Mouse (Mus musculus): ENCODE measurements around the gene Palm2.

Palm2 gene

DNA sequence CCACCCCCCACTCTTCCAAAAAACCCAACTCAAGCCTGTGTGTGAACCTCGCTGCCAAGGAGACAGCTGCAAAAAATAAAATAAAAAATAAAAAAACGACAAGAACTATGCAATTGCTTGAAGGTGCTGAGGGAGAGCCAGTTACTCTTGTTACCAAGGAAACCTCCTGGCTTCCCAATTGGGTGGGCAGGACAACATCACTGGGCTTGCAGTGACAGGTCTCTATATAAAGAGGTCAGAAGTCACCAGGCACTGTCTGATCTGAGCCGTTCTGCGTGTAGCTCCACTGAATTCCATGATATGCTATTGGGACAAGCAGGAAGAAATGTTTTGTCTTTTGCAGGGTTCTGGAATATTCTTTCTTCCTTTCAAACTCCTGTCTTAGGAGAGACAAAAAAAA, 282.7 kb downstream of the Palm2 start:
- DNase-seq: no peak

DNA sequence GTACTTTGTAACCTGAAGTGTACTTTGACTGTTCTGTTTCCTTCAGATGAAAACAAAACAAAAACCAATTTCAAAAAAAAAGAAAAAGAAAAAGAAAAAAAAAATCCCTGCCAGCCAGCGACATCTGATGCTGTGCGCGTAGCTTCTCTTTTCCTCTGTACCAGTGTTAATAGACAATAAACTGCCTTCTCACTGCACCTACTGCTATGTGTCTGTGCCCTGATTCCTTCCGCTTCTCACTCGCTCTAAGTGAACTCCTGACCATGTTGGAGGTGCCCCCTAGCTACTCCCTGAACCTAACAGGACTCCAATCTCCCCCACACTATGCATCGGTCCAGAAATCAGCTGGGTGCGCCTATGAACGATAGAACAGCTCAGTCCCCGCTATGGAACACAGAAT, 283.3 kb downstream of the Palm2 start, which contains the start of gene Akap2:
Gene Akap2 (plus strand): TSS at position 304 of the 400 bp plus-strand sequence.
- DNase-seq: no peak

DNA sequence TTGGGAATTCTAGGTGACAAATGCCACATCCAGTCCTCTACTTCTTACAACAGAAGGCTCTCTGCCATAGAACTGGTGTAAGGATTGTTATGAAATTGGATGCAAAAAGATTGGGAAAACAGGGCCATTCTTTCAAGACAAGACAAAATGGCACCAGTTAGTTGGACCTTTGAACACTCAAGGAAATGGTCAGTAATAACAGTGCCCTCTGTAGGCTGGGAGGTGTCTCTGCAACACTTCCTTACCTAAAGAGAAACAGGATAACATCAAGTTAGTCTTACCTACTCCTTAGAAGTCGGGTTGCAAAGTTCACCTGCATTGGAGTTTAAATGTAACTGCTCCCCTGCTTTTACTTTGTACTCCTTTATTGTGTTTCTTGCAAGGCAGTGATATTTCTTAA, 285.3 kb downstream of the Palm2 start:
- no peak for DNase-seq

DNA sequence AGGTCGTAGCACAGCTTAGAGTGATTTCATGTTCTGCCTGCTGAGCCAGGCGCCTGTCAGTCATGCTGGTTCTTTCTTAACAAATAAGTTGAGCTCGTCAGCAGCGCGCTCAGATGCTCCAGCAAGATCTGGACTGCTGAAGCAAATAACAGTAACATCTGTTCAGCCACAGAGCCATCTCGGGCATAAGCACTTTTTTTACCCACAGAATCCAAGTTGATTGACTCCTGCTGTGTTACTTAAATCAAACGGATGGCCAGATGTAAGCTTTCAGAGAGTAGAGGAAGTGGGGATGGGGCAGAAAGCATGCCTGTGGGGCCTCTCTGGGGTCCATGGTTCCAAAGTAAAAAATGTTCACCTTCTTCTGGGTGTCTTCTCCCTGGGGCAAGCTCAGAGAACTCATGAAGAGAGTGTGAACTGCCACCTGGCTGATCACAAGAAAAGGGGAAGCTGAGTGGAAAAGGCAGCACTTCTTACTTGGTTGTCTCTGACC, 286.9 kb downstream of the Palm2 start:
- DNase-seq: no peak

DNA sequence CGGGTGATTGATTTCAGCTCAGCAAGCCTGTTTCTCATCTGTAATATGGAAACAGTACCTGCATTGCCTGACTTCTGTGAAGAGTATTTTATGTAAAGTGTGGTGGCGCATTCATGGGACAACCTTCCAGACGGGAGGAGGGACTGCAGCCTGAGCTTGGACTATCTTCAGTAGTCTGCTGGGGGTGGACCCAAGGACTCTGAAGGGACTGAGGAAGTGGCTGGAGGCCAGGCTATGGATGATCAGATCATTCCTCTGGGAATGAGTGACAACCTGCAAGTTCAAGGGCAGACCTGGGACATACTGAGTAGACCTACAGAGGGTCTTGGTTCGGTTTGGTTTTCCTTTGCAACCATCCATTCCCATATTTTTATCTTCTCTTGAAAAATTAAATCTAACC, 288.2 kb downstream of the Palm2 start:
- no peak for DNase-seq

DNA sequence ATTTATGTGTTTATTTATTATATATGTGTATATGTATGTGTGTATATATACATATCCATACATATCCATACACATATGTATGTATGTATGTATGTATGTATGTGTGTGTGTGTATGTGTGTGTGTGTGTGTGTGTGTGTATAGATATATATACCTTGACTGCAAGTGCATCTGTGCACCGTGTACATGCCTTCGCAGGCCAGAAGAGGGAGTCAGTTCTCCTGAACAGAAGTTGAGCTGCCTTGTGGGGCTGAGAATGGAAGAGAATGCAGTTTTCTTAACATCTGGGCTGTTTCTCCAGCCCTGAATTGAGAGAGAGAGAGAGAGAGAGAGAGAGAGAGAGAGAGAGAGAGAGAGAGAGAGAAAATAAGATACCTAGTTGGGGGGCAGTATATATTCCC, 289.6 kb downstream of the Palm2 start:
- DNase-seq: no peak

DNA sequence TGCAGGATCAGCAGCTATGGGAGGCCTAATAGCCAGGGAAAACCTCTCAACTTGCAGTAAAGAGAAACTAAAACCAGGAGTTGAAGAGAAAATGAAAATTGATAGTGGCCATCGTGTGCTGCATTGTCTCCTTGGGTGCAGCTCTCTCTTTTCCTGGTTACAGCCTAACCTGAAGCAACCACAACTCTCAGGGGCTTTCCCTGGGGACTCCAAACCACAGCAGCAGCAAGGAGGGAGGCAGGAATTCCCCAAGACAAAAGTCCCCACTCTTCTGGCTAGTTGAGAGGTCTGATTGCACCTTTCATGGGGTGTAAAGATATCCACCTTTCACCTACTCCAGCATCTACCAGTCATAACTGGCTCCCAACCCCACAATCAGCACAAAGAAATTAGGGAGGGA, 291.5 kb downstream of the Palm2 start:
- no peak for DNase-seq

DNA sequence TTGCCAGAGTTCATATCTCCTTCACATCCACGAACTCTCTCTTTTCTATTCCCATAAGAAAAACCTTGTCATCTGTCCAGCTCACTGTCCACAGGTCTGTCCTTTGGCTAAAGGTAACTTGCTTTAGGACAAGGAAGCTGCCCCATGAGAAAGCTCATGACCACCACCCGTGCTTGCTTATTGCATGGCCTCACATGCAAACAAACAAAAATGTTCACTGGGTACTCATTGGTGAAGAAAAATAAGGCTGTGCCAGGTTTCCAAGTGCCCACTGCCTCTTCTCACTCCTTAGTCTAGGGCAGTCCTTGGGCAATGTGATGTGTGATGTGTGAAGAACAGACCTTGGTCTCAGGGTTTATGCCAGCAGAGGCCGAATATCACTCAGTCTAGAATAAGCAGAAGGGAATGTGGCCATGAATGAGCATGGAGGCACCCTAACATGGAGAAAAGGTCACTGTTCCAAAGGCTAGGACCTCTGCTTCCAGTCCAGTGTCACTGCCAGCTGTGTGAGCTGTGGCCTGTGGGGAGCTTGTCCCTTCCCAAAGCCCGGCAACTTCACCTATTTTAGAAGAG, 294.6 kb downstream of the Palm2 start:
- no peak for DNase-seq

DNA sequence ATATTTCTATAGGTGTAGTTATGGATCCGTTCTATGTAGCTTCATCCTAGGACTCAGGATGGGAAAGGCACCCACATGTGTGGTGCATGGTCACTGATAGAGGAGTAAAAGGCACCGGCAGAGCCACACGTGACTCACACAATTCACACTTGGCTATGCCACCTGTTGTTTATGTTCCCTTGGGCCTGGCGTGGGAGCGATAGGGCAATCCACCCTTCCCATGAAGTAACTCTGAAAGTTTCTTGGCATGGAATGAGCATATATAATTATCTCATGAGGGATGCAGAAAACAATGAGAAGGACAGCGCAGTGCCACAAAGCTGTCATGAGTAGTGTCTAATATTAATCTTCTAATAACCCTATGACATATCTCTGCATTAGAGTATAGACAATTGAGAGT, 296.0 kb downstream of the Palm2 start:
- no peak for DNase-seq

DNA sequence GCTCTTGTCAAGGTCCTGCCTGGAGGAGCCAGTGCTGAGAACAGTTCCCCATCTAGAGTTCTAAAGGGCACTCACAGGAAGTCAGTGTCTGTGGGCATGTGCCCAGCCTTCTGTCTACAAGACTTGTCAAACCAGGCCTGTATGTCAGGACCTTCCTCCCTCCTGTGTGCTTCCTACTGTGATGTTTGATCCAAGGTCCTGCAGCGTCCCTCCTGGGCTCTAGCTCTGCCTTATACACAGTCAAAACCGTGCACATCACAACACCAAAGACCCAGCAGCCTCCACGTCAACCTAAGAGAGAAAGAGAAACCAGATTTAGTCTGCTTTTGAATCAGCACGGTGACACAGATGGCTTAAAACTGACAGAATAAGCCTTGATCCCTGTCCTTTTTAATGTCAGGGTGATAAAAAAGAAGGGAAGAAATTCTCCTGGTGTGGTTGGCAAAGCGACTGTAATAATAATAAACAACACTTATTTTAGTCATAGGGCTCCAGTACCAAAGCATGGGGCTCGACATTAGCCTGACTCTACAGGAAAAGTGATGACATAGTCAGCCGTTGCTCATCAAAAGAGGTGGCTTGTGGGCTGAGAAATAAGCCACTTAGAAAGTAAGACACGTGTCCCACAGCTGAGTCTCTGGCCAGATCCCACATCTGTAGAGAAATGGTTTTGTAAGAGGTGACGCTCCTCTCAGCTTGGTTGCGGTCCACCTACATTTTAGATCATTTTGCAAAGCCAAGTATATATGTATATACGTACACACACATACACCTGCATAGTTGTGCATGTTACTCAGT, 297.0 kb downstream of the Palm2 start:
- DNase-seq: no peak

DNA sequence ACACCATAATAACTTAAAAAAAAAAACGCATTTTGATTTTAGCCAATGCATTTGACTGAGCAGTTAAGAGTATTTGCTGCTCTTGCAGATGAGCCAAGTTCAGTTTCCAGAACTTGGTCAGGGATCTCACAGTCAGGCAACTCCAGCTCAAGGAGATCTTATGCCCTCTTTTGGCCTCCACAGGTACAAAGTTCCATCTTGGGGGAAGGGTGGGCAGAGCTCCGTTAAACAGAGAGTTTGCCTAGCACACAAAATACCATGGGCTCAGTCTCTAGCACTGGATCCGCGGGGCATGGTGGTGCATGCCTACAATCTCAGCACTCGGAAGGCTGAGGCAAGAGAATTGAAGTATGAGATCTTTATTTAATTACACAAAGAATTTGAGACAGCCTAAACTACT, 298.3 kb downstream of the Palm2 start:
- no peak for DNase-seq

DNA sequence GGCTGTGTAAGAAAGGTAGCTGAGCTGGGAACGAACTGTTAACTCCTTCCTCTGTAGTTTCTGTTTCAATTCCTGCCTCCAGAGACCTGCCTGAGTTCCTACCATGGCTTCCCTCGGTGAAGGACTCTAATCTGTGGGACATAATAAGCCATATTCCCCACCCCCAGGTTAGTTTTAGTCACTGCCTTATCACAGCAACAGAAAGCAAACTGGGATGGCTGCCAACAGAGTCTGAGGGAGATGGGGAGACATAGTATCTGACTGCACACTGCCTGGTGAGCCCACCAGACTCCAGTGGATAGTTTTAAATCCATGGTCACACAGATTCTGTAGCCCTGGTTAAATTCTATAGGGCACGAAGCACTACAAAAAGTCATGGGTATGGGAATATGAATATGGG, 299.4 kb downstream of the Palm2 start:
- DNase-seq: no peak

DNA sequence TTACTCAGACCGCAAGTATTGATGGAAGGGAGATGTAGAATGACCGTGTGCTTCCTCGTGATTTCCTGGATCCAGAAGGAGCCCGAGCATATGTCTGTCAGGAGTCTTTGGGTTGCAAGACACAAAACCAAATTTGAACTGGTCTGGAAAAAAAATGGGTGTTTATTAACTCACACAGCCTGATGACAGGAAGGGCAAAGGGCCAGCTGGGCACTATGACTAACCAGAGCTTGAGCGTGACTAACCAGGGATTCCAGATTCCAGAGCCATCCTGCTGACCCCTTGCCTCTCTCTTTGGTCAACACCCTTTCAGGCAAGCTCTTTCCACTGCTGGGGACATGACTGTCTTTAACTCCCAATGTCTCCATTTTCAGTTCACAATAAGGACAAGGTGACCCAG, 301.4 kb downstream of the Palm2 start:
- DNase-seq: no peak

DNA sequence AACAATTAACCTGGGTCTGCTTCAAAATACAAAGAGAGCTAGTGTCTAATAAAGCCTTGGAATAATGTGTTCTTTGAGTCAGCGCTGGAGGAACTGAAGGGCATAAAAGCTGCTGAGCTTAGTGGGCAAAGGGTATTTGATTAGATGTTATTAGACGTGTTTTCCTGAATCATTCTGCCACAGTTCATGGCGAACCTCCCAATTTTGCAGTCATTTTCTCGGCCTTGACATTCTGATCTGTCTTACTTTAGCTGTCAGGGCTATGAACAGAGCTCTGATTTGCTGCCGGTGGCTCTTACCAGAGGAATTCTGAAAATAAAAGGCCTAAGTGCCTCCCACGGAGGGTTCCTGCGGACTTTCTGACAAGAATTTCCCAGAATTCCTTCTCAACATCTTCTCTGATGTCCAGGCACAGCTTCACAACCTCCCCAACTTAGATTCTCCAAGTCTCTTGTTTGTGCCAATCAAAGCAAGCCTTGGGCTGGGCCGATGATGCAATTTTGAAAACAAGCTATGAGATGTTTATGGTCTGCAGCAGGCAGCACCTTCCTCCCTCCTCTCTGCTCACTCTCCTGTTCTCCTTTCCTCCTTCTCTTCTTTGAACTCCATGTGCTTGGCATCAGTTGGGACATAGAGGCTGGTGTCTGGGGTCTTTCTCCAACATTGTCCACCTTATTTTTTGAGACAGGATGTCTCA, 305.0 kb downstream of the Palm2 start:
- DNase-seq: no peak

DNA sequence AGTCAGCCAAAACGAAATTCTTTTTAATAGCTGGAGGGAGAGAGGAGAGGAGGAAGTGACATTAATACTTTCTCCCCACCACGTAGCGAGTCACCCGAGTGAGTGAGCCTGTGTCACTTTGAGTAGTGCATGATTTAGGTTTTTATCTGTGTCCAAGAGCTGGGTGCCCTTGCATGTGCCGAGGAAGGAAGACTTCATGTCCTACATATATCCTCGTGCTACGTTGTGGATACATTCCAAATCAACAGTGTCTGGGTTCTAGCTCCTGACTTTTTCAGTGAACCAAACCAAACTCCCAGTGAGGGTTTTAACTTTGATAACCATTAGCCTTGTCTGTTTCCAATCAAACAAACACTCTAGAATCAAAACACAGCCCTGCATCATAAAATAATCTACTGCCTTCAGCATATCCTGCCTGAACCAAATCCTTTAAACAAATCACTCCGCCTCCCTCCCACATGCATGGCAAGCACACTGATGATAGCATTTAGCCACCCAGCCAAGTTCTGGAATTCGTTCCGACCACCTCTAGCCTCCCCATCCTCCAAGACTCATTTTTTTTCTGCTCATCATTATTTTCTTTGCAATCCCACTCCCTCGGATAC, 309.4 kb downstream of the Palm2 start:
- DNase-seq: no peak

DNA sequence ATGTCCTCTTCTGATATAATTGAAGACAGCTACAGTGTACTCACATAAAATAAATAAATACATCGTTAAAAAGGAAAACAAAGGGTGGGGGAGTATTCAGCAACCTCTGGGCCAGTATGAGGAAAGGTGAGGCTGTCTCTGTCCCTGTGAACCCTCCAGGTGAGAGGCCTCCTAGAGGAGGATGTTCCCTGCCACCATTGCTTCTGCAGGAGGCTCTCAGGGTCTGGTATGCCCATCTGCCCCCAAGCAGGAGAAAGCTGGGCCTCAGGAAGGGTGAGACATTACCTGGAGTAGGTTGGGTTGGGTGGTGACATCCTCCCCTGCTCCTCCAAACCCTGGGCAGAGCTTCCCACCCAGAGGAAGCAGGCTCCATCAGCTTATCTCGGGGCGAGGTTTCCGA, 316.6 kb downstream of the Palm2 start:
- no peak for DNase-seq

DNA sequence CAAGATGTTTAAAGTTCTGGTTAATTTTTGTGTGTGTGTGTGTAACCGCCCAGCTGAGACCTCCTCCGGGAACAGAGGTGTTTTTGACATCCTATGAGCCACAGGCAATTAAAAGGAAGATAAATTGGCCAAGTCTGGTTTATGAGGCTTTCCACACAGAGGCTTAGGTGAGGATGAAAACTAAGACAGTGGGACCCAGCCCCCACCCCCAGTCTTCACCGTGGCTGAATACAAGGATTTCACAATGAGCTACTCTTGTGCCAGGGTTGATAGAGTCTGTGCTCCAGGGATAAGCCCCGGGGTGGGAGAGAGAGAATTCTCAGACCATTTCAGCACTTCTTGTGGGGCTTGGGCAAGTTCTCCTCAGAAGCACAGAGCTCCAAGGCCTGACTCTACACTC, 317.0 kb downstream of the Palm2 start:
- DNase-seq: no peak

DNA sequence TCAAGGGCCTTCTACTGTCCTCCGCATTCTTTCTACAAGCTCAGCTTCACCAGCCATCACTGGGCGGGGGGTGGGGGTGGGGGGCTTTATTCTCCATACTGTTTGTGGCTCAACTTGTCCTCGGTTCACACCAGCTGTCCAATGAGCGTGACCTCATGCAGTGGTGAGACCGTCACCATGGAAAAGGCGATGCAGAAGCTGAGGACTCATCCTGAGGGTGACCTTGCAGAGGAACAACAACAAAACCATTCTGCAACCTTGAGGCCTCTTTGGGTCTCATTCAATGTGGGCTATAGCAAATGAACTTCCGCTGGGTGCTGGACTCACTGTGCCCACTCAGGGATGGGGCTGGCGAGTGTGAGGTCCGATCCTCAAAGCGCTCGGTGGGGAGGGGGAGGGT, 317.5 kb downstream of the Palm2 start:
- no peak for DNase-seq

DNA sequence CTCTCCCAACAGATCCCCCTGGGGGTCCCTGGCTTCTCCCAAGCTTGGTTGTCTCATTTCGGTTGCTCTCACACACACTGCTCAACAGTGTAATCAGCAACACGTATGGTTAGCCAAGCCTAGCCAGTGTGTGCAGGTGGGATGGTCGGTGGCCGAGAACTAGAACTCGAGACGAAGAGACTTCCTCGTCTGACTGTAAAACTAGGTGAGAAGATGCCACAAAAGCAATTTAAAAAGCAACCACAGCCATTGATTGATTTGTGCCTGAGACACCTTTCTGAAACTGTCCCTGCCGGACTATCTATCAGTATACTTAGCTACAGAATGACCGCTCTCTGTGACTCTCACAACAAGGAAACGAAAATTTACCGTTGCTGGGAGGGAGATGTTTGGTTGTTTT, 321.0 kb downstream of the Palm2 start:
- DNase-seq: no peak

DNA sequence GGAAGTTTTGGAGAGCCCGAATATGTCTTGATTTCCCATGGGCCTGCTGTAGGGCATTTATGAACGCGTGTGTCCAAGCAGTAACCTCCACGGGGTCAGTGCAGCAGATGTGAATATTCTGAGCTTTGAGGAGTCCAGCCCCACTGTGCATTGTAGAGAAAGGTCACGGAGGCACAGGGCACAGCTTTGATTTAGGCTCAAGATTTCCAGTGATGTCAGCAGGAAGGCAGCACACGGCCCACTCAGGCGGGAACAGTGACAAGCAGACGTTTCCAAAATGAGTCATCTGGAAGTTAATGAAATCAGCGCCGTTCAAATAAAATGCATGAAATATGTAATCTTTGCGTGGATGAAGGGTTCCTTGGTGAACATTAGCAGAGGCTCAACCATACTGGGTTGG, 323.9 kb downstream of the Palm2 start:
- DNase-seq: no peak
